Mouse (Mus musculus): Measurements from ENCODE around the gene Fgd3. TPM values are rescaled to one million over a fixed set of nuclear protein-coding genes. Genes with fewer than 3 reads are reported as not detected.

Fgd3 gene
- total and polyA plus RNA-seq, 2 experiments from 2014 or later, result 2.1 to 12.0 TPM

GRCm38 (mm10) chr13:49238737-49239136 is 81.4 kb downstream of the Fgd3 start:
- H3K9ac ChIP-seq (replicated peaks; ENCODE audit: low read length, poor library complexity, severe bottlenecking), result no peak overlapping the region
- H3K4me1 ChIP-seq (ENCODE audit: insufficient read depth, low read length), result no peaks in the 10 kb centered on the region
- H3K27ac ChIP-seq (ENCODE audit: low read depth, low read length), result no peak overlapping the region
- DNase-seq (ENCODE audit: low spot score), result no peak
- no peak for ATAC-seq (ENCODE audit: low FRiP score)
- H3K4me2 ChIP-seq (ENCODE audit: low read depth, low read length, poor library complexity, severe bottlenecking), result no peak overlapping the region
- WGBS, result 94% methylated on average over 8 of the region's 8 CpGs
- no peak for TF ChIP-seq CTCF (IDR thresholded peaks at IDR 0.05)
- H3K4me3 ChIP-seq (ENCODE audit: low read depth, low read length), result no peak overlapping the region
- no peaks in the 10 kb centered on the region for H3K36me3 ChIP-seq (ENCODE audit: insufficient read depth, low read length)
- no peaks in the 10 kb centered on the region for H3K27me3 ChIP-seq (ENCODE audit: insufficient read depth, low read length)
- no peaks in the 10 kb centered on the region for H3K9me3 ChIP-seq (ENCODE audit: low read length)

DNA sequence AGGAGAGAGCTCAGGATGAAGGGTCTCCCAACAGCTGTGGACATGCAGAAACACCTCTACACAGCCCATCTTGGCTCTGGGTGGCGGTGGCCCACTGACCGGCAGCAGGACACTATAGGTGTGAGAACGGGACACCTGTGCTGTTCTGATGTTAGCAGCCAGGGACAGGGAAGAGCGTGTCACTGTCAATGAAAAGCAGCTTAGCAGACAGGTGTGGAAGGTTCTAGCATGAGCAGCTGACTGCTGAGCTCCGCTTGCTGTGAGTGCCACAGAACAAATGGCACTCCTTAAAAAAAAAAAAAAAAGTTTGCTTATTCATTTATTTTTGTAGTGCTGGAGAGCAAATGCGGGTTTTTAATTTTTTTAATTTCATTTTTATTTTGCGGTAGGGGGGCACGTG is 82.5 kb downstream of the Fgd3 start:
- ATAC-seq (ENCODE audit: low FRiP score) (no peak), DNase-seq (ENCODE audit: low spot score) (no peak)
- H3K4me3 ChIP-seq (ENCODE audit: low read depth, low read length), result no peak overlapping the region
- H3K4me1 ChIP-seq (ENCODE audit: insufficient read depth, low read length), result no peaks in the 10 kb centered on the region
- H3K36me3 ChIP-seq (ENCODE audit: insufficient read depth, low read length), result no peaks in the 10 kb centered on the region
- H3K27me3 ChIP-seq (ENCODE audit: insufficient read depth, low read length), result no peaks in the 10 kb centered on the region
- no peaks in the 10 kb centered on the region for H3K9me3 ChIP-seq (ENCODE audit: low read length)
- TF ChIP-seq CTCF (IDR thresholded peaks at IDR 0.05), result no peak
- WGBS, result 95% methylated on average over 8 of the region's 8 CpGs
- no peak overlapping the region for H3K4me2 ChIP-seq (ENCODE audit: low read depth, low read length, poor library complexity, severe bottlenecking)
- H3K9ac ChIP-seq (replicated peaks; ENCODE audit: low read length, poor library complexity, severe bottlenecking), result no peak overlapping the region
- H3K27ac ChIP-seq (ENCODE audit: low read depth, low read length), result no peak overlapping the region

- no peaks in the 10 kb centered on the region for H3K36me3 ChIP-seq (ENCODE audit: insufficient read depth, low read length)
- no peaks in the 10 kb centered on the region for H3K27me3 ChIP-seq (ENCODE audit: insufficient read depth, low read length)
- 92% methylated on average over 4 of the region's 4 CpGs for WGBS
- no peak overlapping the region for H3K4me3 ChIP-seq (ENCODE audit: low read depth, low read length)
- TF ChIP-seq CTCF (IDR thresholded peaks at IDR 0.05), result peak; percentile 14
- H3K4me2 ChIP-seq (ENCODE audit: low read depth, low read length, poor library complexity, severe bottlenecking), result no peak overlapping the region
- no peak overlapping the region for H3K27ac ChIP-seq (ENCODE audit: low read depth, low read length)
- ATAC-seq (ENCODE audit: low FRiP score) (no peak), DNase-seq (ENCODE audit: low spot score) (no peak)
- no peak overlapping the region for H3K9ac ChIP-seq (replicated peaks; ENCODE audit: low read length, poor library complexity, severe bottlenecking)
- no peaks in the 10 kb centered on the region for H3K9me3 ChIP-seq (ENCODE audit: low read length)
- no peaks in the 10 kb centered on the region for H3K4me1 ChIP-seq (ENCODE audit: insufficient read depth, low read length)
These were observed 85.4 kb downstream of the Fgd3 start for GRCm38 (mm10) chr13:49234711-49235110.

GRCm38 (mm10) chr13:49233792-49234572 is 86.1 kb downstream of the Fgd3 start:
- Histone ChIP-seq H3K9me3 (ENCODE audit: low read length) (no peaks in the 10 kb centered on the region), H3K36me3 (ENCODE audit: insufficient read depth, low read length) (no peaks in the 10 kb centered on the region), H3K4me3 (ENCODE audit: low read depth, low read length) (no peak overlapping the region), H3K9ac (replicated peaks; ENCODE audit: low read length, poor library complexity, severe bottlenecking) (no peak overlapping the region), H3K4me1 (ENCODE audit: insufficient read depth, low read length) (no peaks in the 10 kb centered on the region), H3K27ac (ENCODE audit: low read depth, low read length) (no peak overlapping the region), H3K27me3 (ENCODE audit: insufficient read depth, low read length) (no peaks in the 10 kb centered on the region), H3K4me2 (ENCODE audit: low read depth, low read length, poor library complexity, severe bottlenecking) (no peak overlapping the region)
- WGBS, result 82% methylated on average over 8 of the region's 8 CpGs
- ATAC-seq (ENCODE audit: low FRiP score) (no peak), DNase-seq (ENCODE audit: low spot score) (no peak)
- TF ChIP-seq CTCF (IDR thresholded peaks at IDR 0.05), result no peak

- H3K27ac ChIP-seq (ENCODE audit: low read depth, low read length), result no peak overlapping the region
- H3K36me3 ChIP-seq (ENCODE audit: insufficient read depth, low read length), result no peaks in the 10 kb centered on the region
- no peak overlapping the region for H3K4me2 ChIP-seq (ENCODE audit: low read depth, low read length, poor library complexity, severe bottlenecking)
- H3K9me3 ChIP-seq (ENCODE audit: low read length), result no peaks in the 10 kb centered on the region
- H3K9ac ChIP-seq (replicated peaks; ENCODE audit: low read length, poor library complexity, severe bottlenecking), result no peak overlapping the region
- no peaks in the 10 kb centered on the region for H3K4me1 ChIP-seq (ENCODE audit: insufficient read depth, low read length)
- WGBS, result 32% methylated on average over 4 of the region's 4 CpGs
- no peak for TF ChIP-seq CTCF (IDR thresholded peaks at IDR 0.05)
- H3K4me3 ChIP-seq (ENCODE audit: low read depth, low read length), result no peak overlapping the region
- ATAC-seq (ENCODE audit: low FRiP score) (no peak), DNase-seq (ENCODE audit: low spot score) (no peak)
- no peaks in the 10 kb centered on the region for H3K27me3 ChIP-seq (ENCODE audit: insufficient read depth, low read length)
These were observed 94.5 kb downstream of the Fgd3 start for GRCm38 (mm10) chr13:49225633-49226032.

DNA sequence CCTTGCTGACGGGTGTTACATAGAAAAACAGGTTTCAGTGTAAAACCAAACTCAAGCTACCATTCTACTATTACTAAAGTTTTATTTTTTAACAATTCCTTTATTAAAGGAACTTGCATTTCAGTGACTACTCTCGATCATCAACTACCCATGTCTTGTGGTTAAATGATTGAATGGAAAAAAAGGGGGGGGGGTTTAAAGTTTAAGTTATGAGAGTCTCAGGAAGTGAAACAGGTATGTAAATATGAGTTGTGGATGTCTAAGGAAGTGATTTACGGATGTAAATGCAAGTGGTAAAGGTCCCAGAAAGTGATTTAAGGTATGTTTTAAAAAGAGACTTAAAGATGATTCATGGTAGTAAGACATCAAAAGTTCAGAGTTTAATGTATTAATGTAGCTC is 95.0 kb downstream of the Fgd3 start:
- 74% methylated on average over 3 of the region's 3 CpGs for WGBS
- no peak overlapping the region for H3K9ac ChIP-seq (replicated peaks; ENCODE audit: low read length, poor library complexity, severe bottlenecking)
- no peaks in the 10 kb centered on the region for H3K4me1 ChIP-seq (ENCODE audit: insufficient read depth, low read length)
- H3K4me2 ChIP-seq (ENCODE audit: low read depth, low read length, poor library complexity, severe bottlenecking), result no peak overlapping the region
- H3K27ac ChIP-seq (ENCODE audit: low read depth, low read length), result no peak overlapping the region
- H3K9me3 ChIP-seq (ENCODE audit: low read length), result no peaks in the 10 kb centered on the region
- no peak for DNase-seq (ENCODE audit: low spot score)
- H3K36me3 ChIP-seq (ENCODE audit: insufficient read depth, low read length), result no peaks in the 10 kb centered on the region
- no peak for ATAC-seq (ENCODE audit: low FRiP score)
- no peak overlapping the region for H3K4me3 ChIP-seq (ENCODE audit: low read depth, low read length)
- no peak for TF ChIP-seq CTCF (IDR thresholded peaks at IDR 0.05)
- H3K27me3 ChIP-seq (ENCODE audit: insufficient read depth, low read length), result no peaks in the 10 kb centered on the region

All from midbrain, postnatal 0 days (tissue).